Mouse (Mus musculus) E14TG2a.4 (cell line): ENCODE results near the gene Gm5426.

Experiments used
- CTCF ChIP-seq: conservative IDR thresholded peaks from 2 replicates; pipeline ENCODE4 v1.5.1; 2014; ENCODE audit warnings: low read length
- NANOG ChIP-seq: IDR thresholded peaks from 2 replicates; pipeline ENCODE4 v1.6.1; 2014; ENCODE audit warnings: borderline replicate concordance, low read length, mixed read lengths
- POU5F1 ChIP-seq: IDR thresholded peaks from 2 replicates; pipeline ENCODE4 v1.6.1; 2014; ENCODE audit warnings: low read length, borderline replicate concordance

- TF ChIP-seq CTCF (no peak), POU5F1 (no peak), NANOG (no peak)
Measured at GRCm38 (mm10) chr10:96162975-96163706, 26.7 kb downstream of the Gm5426 start.
